Mouse (Mus musculus) spleen, adult 10 weeks (tissue): ENCODE data around the gene Fam72a. TPM values are rescaled to one million over a fixed set of nuclear protein-coding genes. Genes with fewer than 3 reads are reported as not detected.

Experiments used
- polyA plus RNA-seq: library from polyadenylated mRNA; stranded (reverse); fragments of 350-450 nt; fragmentation: Illumina TruSeq; extraction: RNeasy Lipid Tissue Mini Kit (QIAGEN cat#74804); gene quantifications from one replicate; pipeline ENCODE4 v1.2.3, GENCODE M21; 2015; ENCODE audit warnings: low replicate concordance; ENCODE audit not compliant: insufficient read depth

Fam72a gene
- polyA plus RNA-seq = 1.8 TPM

DNA sequence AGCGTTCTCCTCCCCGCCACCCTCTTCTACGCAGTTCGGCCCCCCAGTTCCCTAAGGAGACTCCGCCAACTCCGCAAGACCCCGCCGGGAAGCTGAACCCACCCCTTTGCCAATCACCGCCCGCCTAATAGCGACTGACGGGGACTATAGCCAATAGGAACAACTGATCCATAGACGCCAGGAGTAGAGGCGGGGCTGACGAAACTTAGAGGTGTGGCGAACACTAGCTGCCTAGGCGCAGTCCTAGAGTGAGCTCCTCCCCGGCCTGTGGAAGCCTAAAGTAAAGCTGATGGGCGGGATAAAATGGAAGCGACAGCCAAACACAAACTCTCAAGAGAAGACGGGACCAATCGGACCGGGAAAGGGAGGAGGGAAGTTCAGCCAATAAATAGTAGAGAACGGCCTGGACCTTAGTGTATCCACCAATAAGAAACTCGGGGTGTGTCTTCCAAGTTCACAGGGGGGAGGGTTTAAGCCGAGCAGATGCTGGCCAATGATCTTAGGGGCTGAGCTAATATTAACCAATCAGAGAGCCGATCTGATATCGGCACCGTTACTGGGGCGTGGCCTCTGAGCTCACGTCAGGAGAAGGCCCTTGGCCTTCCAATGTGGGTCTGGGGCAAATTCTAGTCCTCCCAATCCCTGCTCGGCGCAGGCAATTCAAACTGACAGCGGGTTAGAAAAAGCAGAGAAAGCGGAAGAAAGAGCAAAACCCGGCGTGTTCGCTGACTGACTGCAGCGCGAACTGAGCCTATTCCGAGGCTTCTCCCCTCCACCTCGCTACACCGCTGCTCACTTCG lies at the start of gene Fam72a, which contains the start of gene Srgap2:
Gene Fam72a, plus strand, starts transcription at position 623 of the 800 bp plus-strand sequence.
Gene Srgap2, minus strand, starts transcription at position 72 of the 800 bp plus-strand sequence.

Other genes starting within 250 kb of the Fam72a start
- gene Ikbke, start 248.3 kb upstream of the Fam72a start, polyA plus RNA-seq = 63.0 TPM
- gene Srgap2, start 551 bp upstream of the Fam72a start, polyA plus RNA-seq = 27.0 TPM
- gene Avpr1b, start 71.3 kb downstream of the Fam72a start, polyA plus RNA-seq = not detected
- 51.9 TPM for gene Ctse, start 110.4 kb downstream of the Fam72a start, polyA plus RNA-seq
- gene Rab7b, start 160.8 kb downstream of the Fam72a start, polyA plus RNA-seq = 23.4 TPM
- not detected for gene Slc26a9, start 216.1 kb downstream of the Fam72a start, polyA plus RNA-seq